Mouse (Mus musculus) CD4-positive, CD25-positive, alpha-beta regulatory T cell, adult 2 months (primary cell): Measurements from ENCODE around the gene Bcl2a1d.
"Not testable (repeated sequence)": the region's sequence is repeated elsewhere in the genome, so short reads cannot be mapped to it uniquely, and the experiment has no call there.

Experiments
- DNase-seq: peaks from one replicate; pipeline ENCODE4 v3.0.0-alpha.2; 2012; ENCODE audit warnings: low read depth, low spot score

Bcl2a1d gene

GRCm38 (mm10) chr9:88731728-88732127, at the start of gene Bcl2a1d:
TSS of gene Bcl2a1d (minus strand) at chr9:88731914.
- peak; percentile 71 for DNase-seq

DNA sequence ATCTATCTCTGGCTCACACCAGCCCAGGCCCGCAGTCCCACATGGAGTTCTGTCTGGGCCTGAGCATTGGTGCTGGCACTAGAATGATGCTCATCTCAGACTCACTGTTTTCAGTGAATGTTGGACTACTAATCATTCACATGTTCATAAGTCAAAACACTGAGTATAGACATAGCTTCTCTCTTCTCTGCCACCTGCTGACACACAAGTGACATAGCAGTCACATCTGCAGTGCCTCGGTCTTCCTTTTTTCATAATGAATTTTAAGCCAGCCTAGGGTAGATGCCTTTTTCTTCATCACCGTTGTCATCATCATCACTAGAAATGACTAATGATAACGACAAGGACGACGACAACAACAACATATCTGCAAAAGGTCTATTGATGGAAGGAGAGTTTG, 38.5 kb upstream of the Bcl2a1d start:
- DNase-seq = not testable (repeated sequence)

- not testable (repeated sequence) for DNase-seq
These were observed 37.8 kb upstream of the Bcl2a1d start for GRCm38 (mm10) chr9:88769470-88769869.

DNA sequence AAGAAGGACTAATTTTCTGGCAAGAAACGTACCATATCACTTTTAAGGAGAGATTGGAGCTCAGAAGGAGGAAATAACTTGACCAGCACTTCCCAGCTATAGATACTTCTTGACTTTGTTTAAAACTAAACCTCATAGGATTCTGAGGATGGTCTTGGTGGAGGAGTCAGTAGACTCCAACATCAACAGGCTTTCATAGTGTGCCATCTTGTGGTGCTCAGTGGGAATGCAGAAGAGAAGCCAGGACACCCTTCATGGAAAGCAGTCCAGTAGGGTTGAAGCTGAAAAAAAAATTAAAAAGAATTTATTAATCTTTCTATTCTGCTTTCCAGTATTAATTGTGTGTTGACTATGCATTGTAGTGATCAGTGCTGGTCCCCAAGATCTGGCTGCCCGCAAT, 15.0 kb upstream of the Bcl2a1d start:
- not testable (repeated sequence) for DNase-seq

- not testable (repeated sequence) for DNase-seq
These were observed 14.3 kb upstream of the Bcl2a1d start for GRCm38 (mm10) chr9:88746046-88746445.

DNA sequence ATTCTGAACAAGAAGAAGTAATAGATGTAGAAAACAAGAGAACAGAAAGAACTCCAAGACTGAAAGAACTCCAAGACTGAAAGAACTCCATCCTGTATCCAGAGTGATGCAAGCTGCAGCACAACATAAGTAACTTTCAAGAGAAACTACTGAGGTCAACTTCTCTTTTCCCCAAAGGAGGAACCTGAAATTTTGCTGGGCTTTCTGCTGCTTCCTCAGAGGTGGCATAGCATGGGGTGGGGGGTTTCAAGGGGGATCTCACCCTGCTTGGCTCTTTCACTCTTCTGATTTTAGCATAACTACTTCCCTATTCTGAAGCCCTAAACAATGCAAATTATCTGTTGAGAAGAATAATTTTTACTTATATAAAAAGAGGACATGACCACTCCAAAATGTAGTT, 3.6 kb upstream of the Bcl2a1d start:
- not testable (repeated sequence) for DNase-seq

GRCm38 (mm10) chr9:88733182-88733581, 1.5 kb upstream of the Bcl2a1d start:
- DNase-seq = not testable (repeated sequence)

DNA sequence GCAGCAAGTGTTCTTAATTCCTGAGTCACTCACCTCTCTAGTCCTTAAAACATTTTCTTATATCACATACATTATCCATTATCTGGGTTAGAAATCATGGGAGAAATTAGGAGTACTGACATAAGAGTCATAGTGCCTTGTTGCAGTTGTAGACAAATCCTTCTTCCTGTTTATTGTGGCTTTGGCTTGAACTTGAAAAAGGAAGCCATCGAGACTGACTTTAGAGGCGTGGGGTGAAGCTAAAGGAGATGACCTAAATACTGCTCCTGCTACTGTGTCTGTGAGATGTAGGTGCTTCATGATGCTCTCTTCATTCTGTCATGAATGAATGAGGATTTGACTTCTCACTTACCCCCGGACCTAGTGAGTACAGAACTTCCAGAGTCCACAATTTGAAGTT, 620 bp upstream of the Bcl2a1d start:
- DNase-seq = not testable (repeated sequence)

DNA sequence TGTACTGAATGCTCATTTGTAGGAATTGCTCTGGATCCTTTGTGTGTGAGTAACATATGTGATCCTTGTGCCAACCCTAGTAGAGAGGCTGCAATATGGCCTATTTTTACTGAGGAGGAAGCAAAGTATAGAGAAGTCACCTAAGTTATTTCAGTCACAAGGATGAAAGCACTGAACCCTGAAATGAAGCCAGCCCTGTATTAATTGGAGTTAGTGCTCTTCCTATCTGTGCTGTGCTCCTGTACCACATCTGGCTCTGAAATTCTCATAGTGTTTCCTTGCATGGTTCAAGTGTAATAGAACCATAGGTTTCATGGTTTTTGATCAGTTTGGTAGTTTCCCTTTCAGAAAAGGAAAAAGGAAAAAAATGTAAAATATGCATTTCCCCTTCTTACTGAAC, 3.4 kb downstream of the Bcl2a1d start:
- DNase-seq = not testable (repeated sequence)

- not testable (repeated sequence) for DNase-seq
These were observed 10.1 kb downstream of the Bcl2a1d start for GRCm38 (mm10) chr9:88721628-88722027.

- DNase-seq = peak; percentile 41
These were observed 11.7 kb downstream of the Bcl2a1d start, which contains the start of gene Mthfsl for GRCm38 (mm10) chr9:88719989-88720537. TSS of gene Mthfsl (minus strand) at chr9:88720296.

DNA sequence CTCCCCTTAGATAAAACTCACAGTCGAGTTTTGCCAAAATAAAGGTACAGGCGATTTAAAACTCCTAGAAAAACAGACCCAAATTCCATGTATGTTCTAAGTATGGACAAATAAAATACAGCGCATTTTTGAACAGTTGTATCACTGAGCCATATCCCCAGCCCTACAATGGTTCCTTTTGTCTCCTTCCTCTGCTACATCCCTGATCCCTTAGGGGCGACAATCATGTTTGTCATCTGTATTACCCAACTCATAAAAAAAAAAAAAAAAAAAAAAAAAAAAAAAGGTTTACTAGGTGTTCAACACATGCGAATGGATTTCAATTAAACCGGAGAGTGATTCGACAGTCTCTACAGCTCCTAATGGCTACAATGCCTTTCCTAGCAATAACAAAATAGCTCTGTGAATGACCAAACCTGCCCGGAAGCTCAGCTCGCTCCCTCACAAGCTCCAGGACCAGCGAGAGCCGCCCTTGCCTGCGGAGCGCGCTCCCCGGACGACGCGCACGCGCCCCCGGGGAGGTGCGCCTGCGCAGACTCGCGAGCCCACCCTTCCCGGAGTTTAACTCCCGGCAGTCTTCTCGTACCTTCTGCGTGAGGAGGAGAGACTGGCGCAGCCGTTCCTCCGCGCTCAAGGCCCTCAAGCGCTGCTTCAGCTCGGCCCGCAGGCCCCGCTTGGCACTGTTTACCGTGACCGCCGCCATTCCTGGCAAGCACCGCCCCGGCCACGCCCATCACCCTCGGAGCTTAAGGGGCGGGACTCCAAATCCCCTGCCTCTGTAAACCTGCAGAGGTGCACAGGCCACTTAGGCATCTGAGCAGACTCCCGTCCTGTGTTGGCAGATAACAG, 12.4 kb downstream of the Bcl2a1d start:
- DNase-seq = peak; percentile 26

DNA sequence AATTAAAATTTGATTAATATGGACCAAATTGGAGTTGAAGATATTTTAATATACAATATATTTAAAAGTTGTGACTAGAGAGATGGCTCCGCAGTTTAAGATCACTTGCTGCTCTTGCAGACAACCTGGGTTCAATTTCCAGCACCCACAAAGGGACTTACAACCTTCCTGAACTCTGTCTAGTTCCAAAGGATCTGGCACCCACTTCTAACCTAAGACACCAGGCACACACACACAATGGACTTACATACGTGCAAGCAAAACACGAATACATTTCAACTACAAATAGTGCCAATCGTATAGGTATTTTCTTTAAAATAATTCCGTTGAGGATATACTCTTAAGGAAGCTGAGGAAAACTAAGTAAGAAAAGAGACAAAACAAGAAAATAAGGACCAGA, 13.1 kb downstream of the Bcl2a1d start:
- DNase-seq = not testable (repeated sequence)

GRCm38 (mm10) chr9:88718140-88718539, 13.6 kb downstream of the Bcl2a1d start:
- peak; percentile 56 for DNase-seq

GRCm38 (mm10) chr9:88714515-88714914, 17.2 kb downstream of the Bcl2a1d start:
- not testable (repeated sequence) for DNase-seq

DNA sequence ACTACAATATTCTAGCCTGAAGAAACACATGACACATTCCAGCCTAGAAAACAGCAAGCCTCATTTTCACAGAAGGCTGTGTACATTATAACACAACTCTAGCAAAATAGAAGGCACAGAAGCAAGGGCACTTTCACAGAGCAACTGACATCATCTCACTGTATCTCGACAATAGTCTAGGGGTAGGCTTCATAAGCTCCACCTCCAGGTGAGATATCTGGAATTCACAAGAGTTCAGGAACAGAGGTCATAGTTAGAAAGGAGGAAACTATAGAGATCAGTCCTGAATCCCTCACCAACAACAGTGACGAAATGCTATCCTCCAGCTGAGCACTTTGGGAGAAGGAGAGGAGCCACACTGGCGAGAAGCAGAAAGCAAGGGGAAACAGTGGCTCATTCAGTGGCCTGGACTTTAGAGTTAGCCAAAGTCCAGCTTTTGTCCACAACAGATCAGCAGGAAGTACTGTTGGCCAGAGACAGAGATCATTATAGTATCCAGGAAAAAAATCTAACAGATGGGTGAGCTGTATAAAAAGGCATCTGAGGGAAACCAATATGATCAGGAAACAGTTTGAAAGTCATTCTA, 19.5 kb downstream of the Bcl2a1d start:
- not testable (repeated sequence) for DNase-seq

GRCm38 (mm10) chr9:88710910-88711438, 20.7 kb downstream of the Bcl2a1d start:
- not testable (repeated sequence) for DNase-seq

- DNase-seq = not testable (repeated sequence)
These were observed 21.3 kb downstream of the Bcl2a1d start for GRCm38 (mm10) chr9:88710439-88710838.

- DNase-seq = peak; percentile 29
These were observed 21.9 kb downstream of the Bcl2a1d start for GRCm38 (mm10) chr9:88709794-88710193.

- DNase-seq = no peak
These were observed 22.4 kb downstream of the Bcl2a1d start for GRCm38 (mm10) chr9:88709304-88709703.

GRCm38 (mm10) chr9:88706700-88707099, 25.0 kb downstream of the Bcl2a1d start:
- no peak for DNase-seq

DNA sequence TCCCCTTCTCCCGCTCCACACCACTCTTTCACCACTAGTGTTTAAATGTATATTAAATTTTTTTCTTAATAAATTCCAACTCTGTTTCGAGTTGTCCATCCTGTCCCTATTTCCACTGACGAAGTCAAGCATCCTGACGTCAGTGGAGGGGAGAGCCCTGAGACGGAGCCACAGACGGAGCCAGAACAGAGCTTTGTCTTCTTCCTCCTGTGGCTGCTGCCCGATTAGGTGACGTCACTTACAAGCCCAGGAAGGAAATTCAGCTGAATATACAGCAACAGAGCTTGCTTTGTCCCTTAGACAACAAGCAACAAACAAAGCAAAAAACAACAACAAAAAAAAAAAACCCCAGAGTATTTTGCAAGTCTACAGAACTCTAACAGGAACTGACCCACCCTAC, 26.6 kb downstream of the Bcl2a1d start:
- DNase-seq = not testable (repeated sequence)
